Mouse (Mus musculus) fibroblast of lung, adult 2 months (primary cell): ENCODE measurements around the gene Hyls1.

ENCODE experiments used
- DNase-seq: peaks from one replicate; pipeline ENCODE4 v3.0.0-alpha.2; 2011; ENCODE audit warnings: low read depth

Hyls1 gene

DNA sequence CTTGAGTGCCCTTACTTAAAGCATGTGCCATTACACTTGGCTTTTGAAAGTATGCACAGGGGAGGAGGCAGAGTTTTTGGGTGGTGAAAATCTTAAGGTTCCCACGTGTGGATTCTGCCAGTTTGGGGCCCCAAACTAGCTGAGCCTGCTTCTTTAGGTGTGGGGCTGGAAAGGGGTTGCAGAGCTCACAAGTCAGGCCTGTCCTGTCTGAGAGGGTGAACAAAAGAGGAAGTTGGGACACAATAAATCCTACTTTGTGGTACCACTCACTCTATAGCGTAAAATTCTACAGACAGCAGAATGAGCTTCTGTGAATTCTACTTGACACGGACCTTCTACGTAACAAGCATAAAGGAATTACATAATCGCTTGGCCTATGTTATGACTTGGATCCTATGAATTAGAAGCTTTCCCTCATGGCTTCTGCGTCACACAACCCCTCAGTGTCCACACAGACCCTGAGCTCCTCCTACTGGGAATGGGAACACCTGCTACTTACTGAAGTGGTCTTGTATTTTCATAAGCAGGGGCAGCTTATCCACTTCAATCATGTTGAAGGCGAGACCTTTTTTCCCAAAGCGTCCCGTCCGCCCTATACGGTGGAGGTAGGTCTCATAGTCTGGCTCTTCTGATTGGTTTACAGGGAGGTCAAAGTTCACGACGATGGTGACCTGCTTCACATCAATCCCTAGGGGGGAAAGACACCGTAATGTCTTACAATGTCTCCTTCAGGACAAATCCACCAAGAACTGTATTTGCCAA is 26.9 kb downstream of the Hyls1 start:
- no peak for DNase-seq

DNA sequence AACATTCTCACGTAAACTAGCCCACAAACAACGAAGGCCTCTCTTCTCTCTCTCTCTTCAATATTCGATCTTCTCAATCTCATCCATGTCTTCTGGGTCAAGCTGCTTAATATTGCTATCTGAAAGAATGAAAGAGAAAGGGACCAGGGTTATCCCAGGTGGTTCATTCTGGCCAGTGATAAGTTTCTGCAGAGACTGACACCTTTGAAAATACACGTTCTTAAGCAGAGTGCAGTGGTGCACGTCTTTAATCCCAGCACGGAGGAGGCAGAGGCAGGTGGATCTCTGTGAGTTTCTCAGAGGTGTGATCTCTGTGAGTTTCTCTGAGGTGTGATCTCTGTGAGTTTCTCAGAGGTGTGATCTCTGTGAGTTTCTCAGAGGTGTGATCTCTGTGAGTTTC is 28.3 kb downstream of the Hyls1 start:
- DNase-seq, result no peak

DNA sequence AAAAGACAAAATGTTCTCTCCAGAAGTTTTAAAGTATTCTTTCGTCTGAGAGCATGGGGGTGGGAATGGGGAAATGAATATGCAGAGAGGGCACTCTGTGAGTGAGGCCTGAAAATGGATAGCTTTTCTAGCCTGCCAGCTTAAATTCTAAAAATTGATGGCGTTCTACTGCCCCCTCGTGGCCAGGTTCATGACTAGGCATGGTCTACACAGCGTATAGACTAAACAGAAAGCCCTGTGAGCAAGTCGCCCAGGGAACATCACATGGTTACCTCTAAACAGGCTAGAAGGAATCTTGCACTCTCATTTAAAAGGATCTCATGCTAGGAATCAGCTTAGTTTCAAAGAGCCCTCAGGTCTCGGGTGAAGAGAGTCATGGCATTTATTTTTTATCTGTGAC is 28.7 kb downstream of the Hyls1 start:
- no peak for DNase-seq

DNA sequence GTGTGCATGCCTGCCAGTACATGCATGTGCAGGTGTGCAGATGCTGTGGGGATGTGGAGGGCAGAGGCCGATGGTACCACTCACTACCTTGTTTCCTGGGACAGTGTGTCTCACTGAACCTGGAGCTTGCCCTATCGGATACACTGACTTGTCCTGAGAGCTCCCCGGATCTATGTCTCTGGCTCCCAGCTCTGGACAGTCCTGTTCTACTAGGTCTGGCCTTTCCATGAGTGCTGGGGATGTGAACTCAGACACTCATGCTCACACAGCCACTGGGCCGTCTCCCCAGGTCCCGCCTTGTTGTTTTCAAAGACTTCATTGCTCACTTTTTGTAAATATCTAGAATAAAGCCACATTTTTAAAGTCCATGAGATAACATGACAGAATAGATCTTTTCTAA is 29.2 kb downstream of the Hyls1 start:
- DNase-seq, result no peak

DNA sequence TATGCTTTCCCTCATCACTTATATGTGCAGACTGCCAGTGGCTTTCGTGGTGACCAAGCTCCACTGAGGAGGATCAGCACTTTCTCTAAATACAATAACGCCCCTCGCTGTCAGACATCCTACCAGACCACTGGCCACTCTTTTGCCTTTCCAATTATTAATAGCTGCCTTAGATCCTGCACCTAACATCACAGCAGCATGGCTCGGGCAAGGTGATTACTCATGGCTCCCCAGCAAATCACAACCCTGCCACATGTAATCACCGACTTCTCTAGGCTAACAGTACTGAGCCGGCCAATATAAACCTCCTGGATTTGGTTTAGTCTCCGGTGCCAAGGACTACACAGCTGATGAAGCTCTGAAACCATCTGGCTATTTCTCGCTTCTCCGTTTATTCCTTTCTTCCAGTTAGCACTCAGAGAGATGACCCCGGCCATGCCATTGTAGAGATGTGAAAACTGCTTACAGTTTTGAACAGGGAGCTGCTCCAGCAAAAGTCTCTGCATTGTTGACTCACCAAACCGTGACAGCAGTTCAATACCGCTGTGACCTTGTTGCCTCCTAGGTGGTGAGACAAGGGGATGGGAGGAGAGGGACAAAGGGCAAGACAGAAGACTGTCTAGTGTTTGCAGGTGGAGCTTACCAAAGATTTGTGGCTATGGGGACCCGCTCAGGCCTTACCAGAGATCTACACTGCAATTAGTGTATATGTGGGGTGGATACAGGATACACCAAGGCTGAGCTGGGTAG is 31.0 kb downstream of the Hyls1 start:
- DNase-seq, result no peak

DNA sequence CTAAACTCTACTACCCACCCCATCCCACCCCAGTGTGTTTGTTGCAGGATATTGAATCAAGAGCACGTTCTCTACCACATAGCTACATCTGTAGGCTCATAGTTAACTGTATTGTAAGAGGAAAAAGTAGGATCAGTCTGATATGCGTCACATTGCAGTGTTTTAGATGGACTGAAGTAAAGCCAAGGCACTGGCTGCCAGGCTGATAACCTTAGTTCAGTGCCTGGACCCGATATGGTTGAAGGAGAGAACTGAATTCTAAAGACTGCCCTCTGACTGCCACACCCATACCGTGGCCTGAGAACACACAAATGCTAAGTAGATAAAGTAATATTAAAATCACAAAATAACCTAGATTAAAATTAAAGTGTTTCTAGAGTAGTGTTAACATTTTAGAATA is 34.3 kb downstream of the Hyls1 start:
- DNase-seq, result no peak

DNA sequence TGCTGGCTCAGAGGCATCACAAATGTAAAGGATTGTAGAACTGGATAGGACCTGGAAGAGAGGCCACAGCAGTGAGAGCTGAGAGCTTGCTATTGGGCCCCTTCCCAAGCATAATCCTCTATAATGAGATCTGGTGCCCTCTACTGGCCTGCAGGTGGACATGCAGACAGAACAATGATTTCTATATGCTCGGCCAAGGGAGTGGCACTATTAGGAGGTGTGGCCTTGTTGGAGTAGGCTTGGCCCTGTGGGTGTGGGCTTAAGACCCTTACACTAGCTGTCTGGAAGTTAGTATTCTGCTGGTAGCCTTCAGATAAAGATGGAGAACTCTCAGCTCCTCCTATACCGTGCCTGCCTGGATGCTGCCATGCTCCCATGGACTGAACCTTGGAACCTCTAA is 35.1 kb downstream of the Hyls1 start:
- no peak for DNase-seq

DNA sequence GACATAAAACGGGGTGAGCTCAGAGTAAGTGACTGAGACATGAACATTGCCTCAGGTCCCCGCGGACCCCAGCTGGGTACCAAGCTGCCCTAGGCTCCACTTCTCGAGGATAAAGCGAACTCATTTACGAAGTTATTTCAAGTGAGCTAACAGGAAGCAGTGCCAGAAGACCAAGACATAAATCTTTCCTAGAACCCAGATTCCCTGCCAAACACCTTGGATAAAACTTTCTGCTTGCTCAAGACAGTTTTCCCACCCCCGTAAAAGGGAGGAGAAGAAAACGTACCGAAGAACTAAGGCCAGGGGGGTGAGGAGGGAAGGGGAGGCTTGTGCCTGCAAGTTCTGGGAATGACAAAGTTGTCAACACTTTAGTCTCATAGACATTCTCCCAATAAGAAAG is 36.9 kb downstream of the Hyls1 start:
- DNase-seq, result no peak

DNA sequence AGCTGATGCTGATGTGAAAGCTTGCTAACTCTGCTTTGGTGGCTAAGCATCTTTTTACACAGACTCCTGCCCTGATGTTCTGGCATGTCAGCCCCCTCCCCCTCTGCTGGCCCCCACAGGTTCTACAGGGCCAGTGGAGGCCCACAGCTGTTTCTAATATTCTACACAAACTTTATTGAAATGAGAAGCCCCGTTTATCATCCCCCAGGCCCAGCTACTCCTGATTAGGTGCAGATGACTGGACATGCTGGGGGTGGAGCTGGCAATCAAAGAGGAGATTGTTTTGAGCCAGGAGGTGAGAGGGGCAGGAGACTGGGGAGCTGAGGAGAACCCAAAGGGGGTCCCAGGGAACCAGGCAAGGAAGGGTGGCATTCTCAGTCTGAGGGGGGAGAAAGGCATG is 40.4 kb downstream of the Hyls1 start:
- no peak for DNase-seq

DNA sequence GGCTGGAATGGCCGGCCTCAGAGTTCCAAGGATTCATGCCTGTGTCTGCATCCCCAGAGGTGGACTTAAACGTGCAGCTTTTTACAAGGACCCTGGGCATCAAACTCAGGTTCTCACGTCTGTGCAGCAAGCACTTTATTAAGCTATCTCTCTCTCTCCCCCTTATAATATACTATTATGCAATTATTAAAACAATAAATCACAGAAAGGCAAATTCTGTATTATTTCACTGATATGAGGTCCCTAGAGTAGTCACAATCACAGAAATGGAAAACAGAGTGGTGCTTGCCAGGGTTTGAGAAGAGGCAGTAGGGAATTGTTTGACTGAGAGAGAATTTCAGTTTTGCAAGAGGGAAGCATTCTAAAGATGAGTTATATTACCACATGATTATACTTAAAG is 41.1 kb downstream of the Hyls1 start:
- DNase-seq, result no peak

DNA sequence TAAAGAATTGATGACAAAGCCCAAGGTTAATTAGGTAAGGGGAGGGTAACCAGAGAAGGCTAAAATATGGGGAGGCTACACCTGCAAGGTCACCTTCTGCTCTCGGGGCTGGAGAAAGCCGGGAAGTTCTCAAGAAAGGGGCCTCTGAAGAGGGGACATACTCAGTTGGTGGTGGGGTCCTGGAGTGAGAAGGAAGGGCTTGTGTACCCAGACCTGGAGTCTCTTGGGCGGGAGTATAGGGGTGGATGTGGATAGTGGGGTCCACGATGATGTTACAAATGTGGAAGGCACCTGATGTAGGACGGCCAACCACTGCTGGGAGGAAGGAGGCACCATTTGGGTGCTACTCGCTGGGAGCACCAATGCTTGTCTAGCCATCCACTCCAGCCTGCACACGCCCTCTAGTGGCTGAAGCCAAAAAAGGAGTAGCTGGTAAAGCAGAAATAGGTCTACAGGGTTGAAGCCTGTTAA is 46.2 kb downstream of the Hyls1 start:
- peak; percentile 71 for DNase-seq

DNA sequence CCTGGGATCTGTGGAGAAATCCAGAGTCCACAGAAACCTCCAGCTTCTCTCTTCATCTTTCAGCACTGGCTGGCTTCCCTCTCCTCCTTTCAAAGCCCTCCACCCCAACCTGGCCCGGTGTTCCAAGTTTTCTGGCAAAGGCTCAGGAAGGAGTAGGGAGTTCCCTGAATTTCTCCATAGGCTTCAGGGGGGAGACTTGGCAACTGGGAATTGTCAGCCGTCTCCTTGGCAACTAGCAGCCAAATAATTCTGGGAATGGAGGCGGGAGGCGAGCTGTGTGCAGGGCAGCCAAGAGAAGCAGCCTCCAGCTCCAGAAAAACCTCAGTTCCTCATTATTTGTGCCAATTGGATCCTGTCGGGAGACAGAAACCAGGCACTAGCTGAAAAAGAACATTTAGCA is 46.7 kb downstream of the Hyls1 start:
- peak; percentile 88 for DNase-seq

DNA sequence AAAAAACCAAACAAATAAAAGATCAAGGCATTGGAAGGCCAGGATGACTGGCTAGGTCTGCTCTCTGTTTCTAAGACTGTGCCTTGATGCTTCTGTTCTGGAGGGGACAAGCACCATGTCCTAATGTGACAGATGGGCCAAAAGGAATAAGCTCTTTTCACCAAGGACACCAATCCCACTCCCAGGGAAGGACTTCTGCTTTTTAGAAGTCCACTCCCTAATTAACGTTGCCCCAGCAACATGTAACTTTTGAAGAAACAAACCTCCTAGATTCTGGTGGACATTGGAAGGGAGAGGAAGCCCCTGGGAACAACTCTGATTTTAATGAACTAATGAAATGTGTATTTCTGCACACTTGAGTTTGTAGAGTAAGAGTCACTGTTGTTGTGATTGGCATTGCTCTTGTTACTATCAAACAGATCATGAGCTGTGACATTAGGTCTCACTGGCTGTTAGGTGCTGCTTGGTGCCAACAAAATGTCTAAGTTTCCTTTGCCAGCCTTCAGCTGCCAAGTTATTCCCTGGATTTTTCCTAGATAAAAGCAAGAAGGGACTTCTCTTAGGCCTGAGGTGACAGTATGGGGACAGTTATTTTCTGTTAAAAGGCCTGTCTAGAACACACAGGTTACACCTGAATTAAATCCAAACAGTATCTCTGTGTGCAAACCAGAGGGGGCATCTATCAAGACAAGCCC is 47.2 kb downstream of the Hyls1 start:
- DNase-seq, result no peak

DNA sequence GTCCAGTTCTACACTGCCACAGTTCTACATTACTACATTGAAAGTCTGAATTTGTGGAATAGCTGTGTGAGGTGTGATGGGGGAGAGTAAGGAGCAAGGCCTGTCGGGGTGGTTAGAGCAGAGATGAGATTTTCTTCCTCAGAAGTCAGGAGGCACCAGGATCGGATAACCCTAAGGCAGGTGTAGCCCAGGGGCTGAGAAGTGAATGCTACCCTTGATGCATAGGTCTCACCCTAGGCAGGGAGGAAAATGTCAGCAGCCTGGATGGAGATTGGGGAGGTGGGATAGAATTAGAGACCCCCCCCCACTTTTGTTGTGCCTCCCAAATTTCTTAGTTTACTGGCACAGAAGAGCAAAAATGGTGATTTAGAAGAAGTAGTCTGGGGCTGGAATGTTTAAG is 48.0 kb downstream of the Hyls1 start:
- DNase-seq, result no peak

DNA sequence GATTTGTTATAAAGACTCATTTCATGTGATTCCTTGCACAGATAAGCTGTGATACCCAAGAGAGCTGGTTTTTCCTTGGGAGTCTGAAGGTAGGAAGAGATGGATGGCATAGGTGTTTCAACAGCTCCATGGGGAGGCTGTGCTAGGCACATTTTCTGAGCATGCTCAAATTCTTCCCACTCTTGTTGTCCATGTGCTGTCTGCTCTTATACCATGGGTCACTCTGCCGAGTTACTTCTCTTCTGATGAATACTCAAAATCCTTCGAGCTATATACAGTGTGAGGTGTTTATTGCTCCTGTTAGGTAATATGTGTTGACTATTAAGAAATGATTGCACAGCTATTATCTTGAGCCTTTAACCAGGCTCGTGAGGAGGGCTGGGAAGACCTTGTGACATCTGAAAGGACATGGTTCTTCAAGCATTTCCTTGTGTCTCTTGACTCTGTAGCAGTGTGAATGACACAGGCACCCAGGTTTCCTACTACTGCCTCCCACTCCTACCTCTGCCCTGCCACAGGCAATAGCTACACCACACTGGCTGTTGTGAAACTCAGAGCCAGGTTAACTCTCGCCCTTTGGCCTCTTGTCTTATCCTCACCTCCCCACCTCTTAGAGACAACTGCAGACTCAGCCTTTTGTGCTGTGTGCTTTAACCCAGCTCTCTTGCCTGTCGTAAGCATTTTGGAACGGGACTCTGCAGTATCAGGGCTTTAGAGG is 49.4 kb downstream of the Hyls1 start:
- DNase-seq, result no peak

DNA sequence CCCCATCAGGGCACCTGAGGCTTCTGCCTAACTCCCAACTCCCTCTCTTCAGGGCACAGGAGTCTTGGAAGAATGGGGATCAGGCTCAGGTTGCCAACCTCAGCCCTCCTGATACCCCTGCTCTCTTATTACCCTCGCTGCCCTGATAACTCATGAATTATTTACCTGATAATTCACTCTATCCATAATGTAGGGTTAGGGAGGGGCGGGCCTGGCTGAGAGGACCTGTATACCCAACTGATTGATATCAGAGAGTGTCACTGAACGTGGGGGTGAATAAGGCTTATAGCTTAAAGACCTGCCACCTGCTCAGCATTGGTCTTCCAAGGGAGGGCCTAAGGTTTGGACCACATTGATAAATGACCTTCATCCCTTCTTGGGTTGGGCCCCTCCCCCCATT is 52.0 kb downstream of the Hyls1 start, which contains the start of gene Gm1113:
Gene Gm1113, minus strand, starts transcription at position 101 of the 400 bp plus-strand sequence.
- DNase-seq, result no peak

DNA sequence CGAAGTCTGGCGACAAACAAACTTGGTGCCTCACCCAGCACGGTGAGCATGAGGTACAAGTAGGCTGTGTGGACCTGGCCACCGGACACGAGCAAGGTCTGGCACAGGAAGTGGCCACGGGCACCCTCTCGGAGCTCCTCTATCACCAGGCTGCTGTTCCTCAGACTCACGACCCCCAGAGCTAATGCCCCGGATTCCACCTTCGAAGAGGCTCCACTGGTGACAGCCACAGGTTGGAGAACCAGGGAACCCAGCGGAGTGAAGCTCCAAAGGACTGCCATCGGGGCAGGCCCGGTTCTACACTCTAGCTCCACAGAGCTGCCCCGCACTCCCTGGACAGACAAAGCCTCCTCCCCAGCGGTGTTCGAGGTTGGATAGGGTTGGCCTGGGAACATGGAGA is 53.5 kb downstream of the Hyls1 start:
- no peak for DNase-seq

DNA sequence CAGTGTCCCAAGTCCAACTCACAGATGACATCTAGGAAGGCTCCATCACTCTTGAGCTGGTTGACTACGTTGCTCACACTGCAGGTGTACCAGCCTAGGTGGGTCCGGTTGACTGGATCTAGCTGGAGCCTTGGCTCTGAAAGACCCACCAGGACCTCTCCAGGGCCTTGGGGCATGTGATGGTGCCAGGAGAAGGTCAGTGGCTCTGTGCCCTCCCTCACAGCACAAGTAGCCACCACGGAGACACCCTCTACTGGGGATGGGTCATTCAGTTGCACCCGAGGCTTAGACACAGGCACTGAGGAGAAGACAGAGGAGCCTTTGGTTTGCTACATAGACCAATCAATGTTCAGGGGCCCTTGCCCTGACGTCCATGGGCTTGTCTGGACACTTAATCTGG is 54.0 kb downstream of the Hyls1 start:
- DNase-seq, result no peak

DNA sequence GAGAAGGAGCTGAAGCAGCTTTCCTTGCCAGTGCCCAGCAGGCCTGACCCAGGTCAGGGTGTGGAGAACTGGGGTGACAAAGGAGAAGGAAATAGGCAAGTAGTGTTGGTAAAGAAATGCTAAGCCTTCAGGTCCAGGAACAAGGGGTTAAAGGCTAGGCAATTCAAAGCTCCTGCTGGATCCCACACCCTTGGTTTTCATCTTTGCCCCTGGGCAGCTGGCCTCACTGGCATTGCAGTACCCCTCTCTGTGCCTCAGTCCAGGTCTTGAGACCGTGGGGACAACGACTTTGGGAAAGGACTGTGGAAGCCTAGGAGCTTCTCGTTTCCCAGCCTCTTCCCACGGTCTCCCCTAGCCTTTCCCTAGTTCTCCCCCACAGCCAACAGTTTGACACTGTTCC is 56.3 kb downstream of the Hyls1 start:
- no peak for DNase-seq
